Mouse (Mus musculus) bone marrow, adult 2 months (tissue): ENCODE measurements around the gene Ttc21b.

ENCODE experiments used
- CTCF ChIP-seq: fragments of 200-500 bp; IDR thresholded peaks from 2 replicates; pipeline ENCODE4 v1.5.1; 2011; ENCODE audit warnings: low read length, control low read depth; ENCODE audit not compliant: control insufficient read depth, insufficient read depth
- POLR2A ChIP-seq: fragments of 200-500 bp; IDR thresholded peaks from 2 replicates; pipeline ENCODE4 v1.6.1; 2011; ENCODE audit warnings: low read depth, mild to moderate bottlenecking, control low read depth, low read length, borderline replicate concordance; ENCODE audit not compliant: control insufficient read depth

GRCm38 (mm10) chr2:66272551-66272950 lies 16.1 kb upstream of the Ttc21b start:
- TF ChIP-seq POLR2A (no peak), CTCF (no peak)
